Mouse (Mus musculus) retina, postnatal 1 day (tissue): ENCODE measurements around the gene Obp2a.
"Not testable (repeated sequence)": the region's sequence is repeated elsewhere in the genome, so short reads cannot be mapped to it uniquely, and the experiment has no call there.

Experiments
- DNase-seq: peaks from one replicate; pipeline ENCODE4 v3.0.0-alpha.2; 2012

Gene Obp2a

DNA sequence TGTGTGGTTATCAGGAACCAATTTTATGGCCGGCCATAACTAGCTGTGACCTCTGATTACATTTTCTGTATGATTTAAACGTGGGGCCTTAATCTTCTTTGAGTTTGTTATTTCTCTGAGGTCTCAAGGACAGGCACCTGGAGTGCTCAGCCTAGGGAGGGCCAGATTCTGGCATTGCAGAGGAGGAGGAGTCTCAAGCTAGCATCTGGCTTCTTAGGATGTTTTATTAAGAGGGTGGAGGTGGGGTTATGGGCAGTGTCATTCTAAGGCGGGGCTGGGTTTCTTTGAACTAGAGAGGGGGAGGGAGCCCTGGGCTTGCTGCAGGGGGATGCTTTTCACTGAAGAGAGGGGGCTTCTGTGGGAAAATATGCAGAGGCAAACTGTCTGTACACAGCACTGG, 11.8 kb downstream of the Obp2a start:
- not testable (repeated sequence) for DNase-seq

DNA sequence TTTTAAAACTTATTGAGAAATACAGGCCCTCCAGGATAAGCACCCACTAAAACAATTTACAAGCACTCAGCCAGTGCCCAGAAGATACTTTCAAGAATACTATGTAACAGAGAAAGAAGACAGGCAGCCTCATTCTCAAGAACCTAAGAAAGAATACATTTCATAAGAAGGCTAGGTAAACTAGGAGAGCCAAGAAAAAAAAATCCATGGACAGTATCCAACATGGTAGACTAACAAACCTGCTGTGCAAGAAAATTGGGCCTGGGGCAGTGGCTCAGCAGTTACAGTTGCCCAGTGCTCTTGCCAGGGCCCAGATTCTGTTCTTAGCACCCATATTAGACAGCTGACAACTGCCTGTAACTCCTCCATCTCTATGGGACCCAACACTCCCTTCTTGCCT, 17.4 kb downstream of the Obp2a start:
- DNase-seq, result no peak

DNA sequence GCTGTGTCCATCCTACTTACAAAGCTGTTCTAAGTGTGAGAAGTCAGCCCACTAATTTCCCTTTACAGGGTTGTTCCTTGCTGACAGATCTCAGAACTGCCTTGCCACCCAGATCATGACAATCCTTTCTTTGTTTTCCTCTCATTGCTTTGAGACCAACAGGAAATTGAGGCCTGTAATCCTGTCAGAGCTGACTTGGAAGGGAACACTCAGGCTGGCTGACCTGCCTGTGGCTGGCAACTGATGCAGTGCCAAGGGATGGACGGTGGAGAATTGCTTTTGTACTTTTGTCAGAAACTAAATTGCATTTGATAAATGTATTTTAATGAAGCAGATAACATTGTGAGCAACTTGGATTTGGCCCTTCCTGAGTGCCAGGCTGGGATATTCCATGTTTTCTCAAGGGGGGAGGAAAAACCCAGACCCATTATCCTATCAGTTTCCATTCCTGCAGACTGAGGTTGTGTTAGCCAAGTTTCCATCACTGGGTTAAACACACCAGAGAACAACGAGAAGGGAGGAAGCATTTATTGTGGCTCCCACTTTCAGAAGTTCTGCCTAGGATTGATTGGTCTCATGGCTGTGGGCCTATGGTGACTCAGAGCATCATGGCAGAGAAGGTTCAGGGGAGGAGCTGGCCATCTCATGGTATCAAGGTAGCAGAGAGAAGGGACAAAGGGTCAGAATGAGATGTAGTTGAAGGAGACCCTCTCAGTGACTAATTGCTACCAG, 33.5 kb downstream of the Obp2a start:
- DNase-seq, result no peak

DNA sequence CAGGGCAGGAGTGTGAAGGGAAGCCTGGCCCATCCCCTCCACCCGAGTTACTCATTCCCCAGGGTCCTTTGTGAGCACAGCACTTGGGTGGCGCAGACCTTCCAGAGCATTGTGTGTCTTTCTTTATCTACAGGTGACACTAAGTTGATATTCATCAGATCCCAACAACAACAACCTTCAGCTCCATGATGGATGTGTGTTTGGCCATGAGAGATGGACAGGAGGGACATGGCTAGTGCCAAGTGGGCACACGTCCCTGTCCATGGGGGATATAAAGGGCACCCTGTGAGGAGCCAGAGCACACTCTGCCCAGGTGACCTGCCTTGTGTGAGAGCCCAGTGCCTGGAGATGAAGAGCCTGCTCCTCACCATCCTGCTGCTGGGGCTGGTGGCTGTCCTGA, 36.9 kb downstream of the Obp2a start, which contains the start of gene Obp2b:
Obp2b (plus strand) TSS at position 301 of the 400 bp plus-strand sequence.
- not testable (repeated sequence) for DNase-seq

DNA sequence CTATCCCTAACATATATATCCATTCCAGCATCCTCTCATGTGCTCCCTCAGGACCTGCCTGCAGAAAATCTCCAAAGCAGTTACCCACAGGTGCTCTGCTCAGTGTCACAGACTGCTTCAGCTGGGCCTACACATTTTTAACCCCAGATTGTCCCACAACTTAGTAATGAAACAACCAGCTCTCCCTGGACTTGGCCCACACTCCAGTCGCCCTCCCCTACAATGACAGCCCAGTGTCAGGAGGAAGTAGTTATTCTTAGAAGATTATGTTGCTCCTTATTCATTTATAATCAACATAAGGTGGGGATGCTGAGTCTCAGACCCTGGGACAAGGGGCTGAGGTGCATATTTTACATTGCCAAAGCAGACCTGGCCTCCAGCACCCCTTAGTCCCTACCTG, 41.8 kb downstream of the Obp2a start:
- DNase-seq, result no peak
